Mouse (Mus musculus): ENCODE data around the gene Alx1.
A peak's percentile ranks its signal among the peaks of the same experiment; 100 is the strongest.

Gene Alx1

DNA sequence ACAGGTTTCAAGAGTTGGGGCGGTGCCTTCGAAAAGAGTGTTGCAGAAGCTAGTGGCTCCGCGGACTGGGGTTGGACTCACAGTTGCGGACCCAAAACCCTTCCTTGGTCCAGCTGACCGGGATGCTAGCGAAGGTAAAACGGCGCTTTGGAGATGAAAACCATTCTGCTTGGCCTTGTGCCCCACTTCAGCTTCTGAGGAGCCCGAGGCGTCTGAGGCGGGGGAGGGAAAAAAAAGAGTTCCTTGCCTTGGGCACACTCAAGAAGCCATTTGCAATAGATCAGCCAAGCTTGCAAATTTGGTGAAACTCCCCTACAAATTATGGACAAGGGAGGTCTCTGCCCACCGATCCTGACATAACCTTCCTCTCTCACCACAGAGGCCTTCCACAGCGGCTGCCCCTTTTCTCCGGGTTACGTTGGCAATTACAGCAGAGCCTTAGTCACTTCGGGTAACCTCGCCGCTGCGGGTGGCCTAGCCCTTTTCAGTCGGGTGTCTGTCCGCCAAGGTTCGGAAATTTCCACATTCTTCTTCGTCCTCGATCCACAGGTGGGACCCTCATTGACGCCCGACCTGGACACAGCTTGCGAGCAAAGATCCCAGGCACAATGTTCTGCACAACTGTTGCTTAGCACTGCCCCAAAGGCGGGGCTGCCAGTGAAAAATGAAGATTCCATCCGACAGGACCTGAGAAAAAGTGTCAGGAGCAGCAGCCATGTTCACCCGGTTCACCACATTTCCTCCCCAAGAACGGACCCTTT is at the start of gene Alx1:
Gene Alx1, minus strand, starts transcription at position 486 of the 761 bp plus-strand sequence.
- DNase-seq: peak; percentile 19 to 28

DNA sequence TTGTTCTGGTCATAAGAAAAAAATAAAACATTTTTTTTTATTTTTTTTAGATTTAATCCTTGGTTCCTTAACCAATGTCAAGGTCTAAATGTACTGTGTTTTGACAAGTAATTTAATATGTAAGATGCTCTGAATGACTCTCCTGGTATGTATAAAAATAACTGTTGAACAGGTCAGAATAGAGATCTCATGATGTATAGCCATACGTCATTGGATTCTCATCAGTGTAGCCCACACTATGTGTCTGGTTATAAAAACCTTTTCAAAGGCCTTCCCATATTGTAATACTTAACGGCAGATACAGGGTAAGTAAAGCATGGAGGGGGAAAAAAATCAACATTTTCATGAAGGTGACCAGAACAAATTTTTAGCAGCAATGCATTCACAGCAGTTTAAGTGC is 19.6 kb upstream of the Alx1 start:
- DNase-seq: no peak

GRCm38 (mm10) chr10:103046623-103047022 is 16.6 kb upstream of the Alx1 start:
- no peak for DNase-seq

DNA sequence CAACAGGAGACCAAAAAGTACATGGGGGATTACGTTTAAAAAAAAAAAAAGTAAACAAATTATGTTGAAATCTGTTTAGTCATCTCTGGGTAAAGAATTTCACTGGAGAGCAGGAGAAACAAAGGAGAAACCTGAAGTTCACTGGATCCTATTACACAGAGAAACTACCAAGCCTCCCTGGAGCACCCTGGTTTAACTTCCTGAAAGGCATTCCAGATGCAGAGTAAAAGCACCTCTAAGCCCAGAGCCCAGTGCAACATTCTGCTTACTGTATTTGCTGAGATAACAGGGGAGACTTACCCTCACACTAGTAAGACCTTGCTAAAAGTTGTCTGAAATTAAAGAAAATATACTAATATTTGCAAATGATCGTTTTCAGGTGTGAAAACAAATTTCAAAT is 15.0 kb upstream of the Alx1 start:
- no peak for DNase-seq

GRCm38 (mm10) chr10:103035002-103035640 is 5.1 kb upstream of the Alx1 start:
- DNase-seq: no peak

- DNase-seq: no peak
Measured at GRCm38 (mm10) chr10:103030931-103031330, 916 bp upstream of the Alx1 start.

GRCm38 (mm10) chr10:103029132-103029729 is 784 bp downstream of the Alx1 start:
- peak; percentile 12 to 31 for DNase-seq

- peak; percentile 18 to 20 for DNase-seq
Measured at GRCm38 (mm10) chr10:103028253-103029131, 1.5 kb downstream of the Alx1 start.

- DNase-seq: peak; percentile 16 to 41
Measured at GRCm38 (mm10) chr10:103027931-103028252, 2.1 kb downstream of the Alx1 start.

DNA sequence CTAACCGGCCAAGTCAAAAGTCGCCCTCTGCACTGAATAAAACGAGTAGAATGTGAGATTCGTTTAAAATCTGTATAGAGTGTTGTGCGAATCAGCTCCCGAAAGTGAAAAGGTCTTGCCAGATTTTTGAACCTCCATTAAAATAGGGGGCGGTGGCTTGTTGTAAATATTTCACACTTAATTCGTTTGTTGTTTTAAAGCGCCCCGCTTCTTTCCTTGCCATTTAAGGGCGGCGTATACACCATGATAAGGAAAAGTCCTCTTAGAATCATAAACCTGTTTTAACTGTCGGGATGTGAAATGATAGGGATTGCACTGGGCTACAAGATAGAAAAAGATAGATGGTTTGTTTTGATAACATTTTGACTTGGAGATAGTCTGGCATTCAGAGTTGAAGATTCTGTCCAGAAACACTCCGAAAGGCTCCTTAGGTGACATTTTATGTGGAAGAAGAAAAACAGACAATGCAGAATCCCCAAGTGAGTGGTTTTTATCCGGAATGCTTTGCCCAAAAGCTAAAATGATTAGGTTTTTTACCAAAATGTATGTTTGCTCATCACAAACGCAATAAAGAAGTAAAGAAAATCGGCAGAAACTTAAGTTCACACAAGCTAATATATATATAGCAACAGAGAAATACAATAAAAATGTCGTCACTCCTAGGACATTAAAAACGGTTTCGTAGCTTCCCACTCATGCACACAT is 2.6 kb downstream of the Alx1 start:
- DNase-seq: peak in 1 of 2 experiments; percentile 16

DNA sequence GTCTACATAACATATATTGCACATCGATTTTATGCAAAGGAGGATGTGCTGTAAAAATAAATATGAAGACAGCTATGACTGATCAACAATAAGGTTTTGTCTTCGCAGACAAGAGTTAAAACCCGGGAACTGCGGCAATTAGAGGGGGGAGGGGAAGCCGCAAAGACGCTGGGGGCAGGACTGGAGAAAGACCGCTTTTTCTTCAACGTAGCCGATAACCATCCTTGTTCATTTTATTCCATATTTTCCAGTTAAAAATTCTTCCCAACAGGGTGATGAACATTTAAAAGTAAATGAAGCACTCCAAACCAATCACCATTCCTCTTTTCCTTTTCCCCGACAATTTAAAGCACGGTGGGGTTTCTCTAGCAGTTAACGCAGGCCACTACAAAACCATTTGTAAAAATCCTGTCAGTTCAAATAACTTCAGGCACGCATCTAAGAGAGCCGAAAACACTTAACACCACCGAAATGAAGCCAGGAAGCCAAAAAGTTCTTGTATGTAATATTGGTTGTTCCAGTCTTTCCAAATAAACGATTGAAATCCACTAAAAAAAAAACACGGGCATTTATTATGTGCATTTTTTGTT is 3.3 kb downstream of the Alx1 start:
- peak; percentile 16 to 62 for DNase-seq

DNA sequence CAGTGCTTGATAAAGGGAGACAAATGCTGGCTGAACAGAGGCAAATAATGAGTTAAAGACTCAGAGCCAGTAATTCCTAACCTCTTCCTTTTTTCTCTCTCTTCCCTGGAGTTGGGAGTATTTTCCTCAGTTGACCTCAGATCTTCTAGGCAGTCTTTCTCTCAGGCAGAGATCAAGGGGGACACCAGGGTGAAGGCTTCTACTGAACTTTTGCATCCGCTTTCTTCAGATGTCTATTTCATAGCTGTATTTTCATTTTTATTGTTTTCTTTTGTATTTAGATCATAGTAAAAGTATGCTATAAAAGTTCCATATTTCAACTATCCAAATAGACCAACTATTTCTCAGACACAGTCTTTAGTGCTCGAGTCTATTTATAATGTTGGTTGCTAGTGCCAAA is 27.5 kb downstream of the Alx1 start:
- no peak for DNase-seq

- no peak for DNase-seq
Measured at GRCm38 (mm10) chr10:103000902-103001301, 29.1 kb downstream of the Alx1 start.

DNA sequence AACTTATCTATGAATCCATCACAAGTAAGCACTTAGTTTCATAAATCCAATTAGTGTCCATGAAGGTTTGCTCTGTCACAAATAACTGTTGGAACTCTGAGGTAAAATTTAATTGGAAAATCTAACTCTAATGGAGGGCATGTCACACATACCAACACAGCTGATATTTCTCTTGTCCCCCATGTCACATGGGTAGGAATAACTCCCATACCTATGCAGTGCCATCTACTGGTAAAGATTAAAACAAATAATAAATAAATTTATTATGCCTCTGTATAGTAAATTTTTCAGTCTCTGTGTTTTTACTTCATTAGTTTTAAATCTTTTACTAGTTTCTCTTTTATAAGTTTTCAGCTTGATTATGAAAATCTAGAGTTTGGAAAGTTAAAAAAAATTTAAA is 30.4 kb downstream of the Alx1 start:
- DNase-seq: no peak

GRCm38 (mm10) chr10:102975106-102975505 is 54.9 kb downstream of the Alx1 start:
- no peak for DNase-seq

DNA sequence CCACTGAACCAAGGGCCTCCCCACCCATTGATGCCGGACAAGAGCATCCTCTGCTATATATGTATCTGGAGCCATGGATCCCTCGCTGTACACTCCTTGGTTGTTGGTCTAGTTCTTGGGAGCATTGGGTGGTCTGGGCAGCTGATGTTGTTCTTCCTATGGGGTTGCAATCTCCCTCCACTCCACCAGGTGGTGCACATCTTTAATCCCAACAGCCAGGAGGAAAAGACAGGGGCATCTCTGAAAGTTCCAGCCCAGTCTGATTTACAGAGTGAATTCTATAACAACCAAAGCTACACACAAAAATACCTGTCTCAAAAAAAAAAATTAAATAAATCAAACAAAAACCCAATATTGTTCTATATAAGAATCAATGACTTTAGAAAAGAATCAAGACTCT is 70.4 kb downstream of the Alx1 start:
- DNase-seq: no peak
